Mouse (Mus musculus) stomach, embryonic 15.5 days (tissue): Measurements from ENCODE around the gene Crabp2. TPM values are rescaled to one million over a fixed set of nuclear protein-coding genes. Genes with fewer than 3 reads are reported as not detected.
A peak's percentile ranks its signal among the peaks of the same experiment; 100 is the strongest.

Source experiments
- ATAC-seq: fragments of 200-750 bp; cut with Nextera tagmentation; 2 replicates; pipeline ENCODE4 v1.8.0; 2017; ENCODE audit warnings: low read depth, moderate number of reproducible peaks, moderate TSS enrichment; ENCODE audit not compliant: insufficient read depth, low FRiP score
- H3K27ac ChIP-seq: fragments of 300-500 bp; sonication (generic); 2 replicates; pipeline ENCODE4 v1.5.1; 2015; ENCODE audit warnings: mild to moderate bottlenecking, inconsistent platforms
- H3K27me3 ChIP-seq: fragments of 300-500 bp; sonication (generic); replicated peaks from 2 replicates; pipeline ENCODE4 v1.6.1; 2015; ENCODE audit warnings: inconsistent platforms
- H3K36me3 ChIP-seq: fragments of 300-500 bp; sonication (generic); 2 replicates; pipeline ENCODE4 v1.6.1; 2015; ENCODE audit warnings: inconsistent platforms
- H3K4me1 ChIP-seq: fragments of 300-500 bp; sonication (generic); 2 replicates; pipeline ENCODE4 v1.6.1; 2015; ENCODE audit warnings: inconsistent platforms
- H3K4me2 ChIP-seq: fragments of 300-500 bp; sonication (generic); 2 replicates; pipeline ENCODE4 v1.6.1; 2015; ENCODE audit warnings: mild to moderate bottlenecking, inconsistent platforms
- H3K4me3 ChIP-seq: fragments of 300-500 bp; sonication (generic); replicated peaks from 2 replicates; pipeline ENCODE4 v1.5.1; 2015; ENCODE audit warnings: inconsistent platforms
- H3K9ac ChIP-seq: fragments of 300-500 bp; sonication (generic); 2 replicates; pipeline ENCODE4 v1.6.1; 2015; ENCODE audit warnings: inconsistent platforms
- H3K9me3 ChIP-seq: fragments of 300-500 bp; sonication (generic); 2 replicates; pipeline ENCODE4 v1.6.1; 2016; ENCODE audit warnings: inconsistent platforms
- WGBS: fragments of 180-500 bp; shearing (Covaris S2); methylation state at CpG from one replicate; pipeline ENCODE4 v1.1.7; 2015; 5-methylcytosine and 5-hydroxymethylcytosine counted together
- polyA plus RNA-seq: library from polyadenylated mRNA; unstranded; fragments of >200 nt; fragmentation: Nextera tagmentation; extraction: Ambion mirVana; gene quantifications from 2 replicates; pipeline ENCODE4 v1.2.1, GENCODE M21; 2015

Gene Crabp2
- polyA plus RNA-seq, 1 experiment from 2014 or later: 20.0 TPM

- Histone ChIP-seq H3K27me3 (no peaks in the 10 kb centered on the region), H3K27ac (peak overlapping the region; percentile 96), H3K9ac (peak overlapping the region; percentile 39; the same call in 1 of the 2 replicates), H3K4me2 (peak overlapping the region; percentile 87), H3K4me3 (peak overlapping the region; percentile 48), H3K9me3 (no peaks in the 10 kb centered on the region), H3K36me3 (no peaks in the 10 kb centered on the region), H3K4me1 (peaks cover 10% of the 10 kb centered on the region; the same call in 1 of the 2 replicates)
- WGBS: under 1% methylated on average over 27 of the region's 27 CpGs
- ATAC-seq: peak; percentile 97
These were observed 12.2 kb downstream of the Crabp2 start for GRCm38 (mm10) chr3:87960586-87961191.

DNA sequence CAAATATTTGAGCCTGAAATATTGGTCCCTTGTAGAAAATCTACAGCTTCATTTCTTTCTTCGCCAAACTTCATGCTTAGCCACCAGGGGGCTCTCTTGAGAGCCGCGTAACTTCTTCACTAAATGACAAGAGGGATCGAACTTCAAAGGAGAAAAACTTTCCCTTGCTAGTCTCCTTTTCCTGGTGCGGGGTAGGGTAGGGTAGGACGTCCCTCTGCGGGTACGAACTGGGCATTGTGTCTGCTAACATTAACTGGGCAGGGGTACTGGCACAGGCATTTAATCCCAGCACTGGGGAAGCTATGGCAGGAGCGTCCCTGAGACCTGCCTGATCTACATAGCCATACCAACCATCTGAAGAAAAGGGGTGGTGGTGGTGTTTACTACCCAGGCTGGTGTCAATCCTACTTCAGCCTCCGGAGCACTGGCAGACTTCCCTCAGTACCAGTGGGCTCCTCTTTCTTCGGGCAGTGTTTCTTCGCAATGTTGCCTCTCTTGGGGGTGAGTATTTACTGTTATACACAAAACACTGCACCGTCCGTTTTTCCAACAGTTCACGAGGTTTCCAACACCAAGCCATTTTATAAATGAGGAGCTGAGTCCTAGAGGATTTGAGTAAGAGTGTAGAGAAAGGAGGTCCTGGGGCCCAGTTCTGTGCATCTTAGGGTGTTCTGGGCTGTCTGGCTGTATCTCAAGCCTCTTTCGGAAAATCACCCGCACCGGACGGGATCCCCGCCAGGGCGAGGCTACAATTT, 21.9 kb downstream of the Crabp2 start:
- WGBS: 1% methylated on average over 21 of the region's 21 CpGs
- no peak for ATAC-seq
- no peaks in the 10 kb centered on the region for H3K9me3 ChIP-seq
- H3K9ac ChIP-seq: 0 out of 2 replicates have a peak overlapping the region, but pooled peaks have one; percentile 1
- H3K27me3 ChIP-seq: peaks cover 17% of the 10 kb centered on the region; the same call in 1 of the 2 replicates
- H3K4me1 ChIP-seq: peaks cover 42% of the 10 kb centered on the region
- peak overlapping the region; percentile 58 for H3K4me3 ChIP-seq
- peak overlapping the region; percentile 70 for H3K27ac ChIP-seq
- no peaks in the 10 kb centered on the region for H3K36me3 ChIP-seq
- H3K4me2 ChIP-seq: peak overlapping the region; percentile 95

DNA sequence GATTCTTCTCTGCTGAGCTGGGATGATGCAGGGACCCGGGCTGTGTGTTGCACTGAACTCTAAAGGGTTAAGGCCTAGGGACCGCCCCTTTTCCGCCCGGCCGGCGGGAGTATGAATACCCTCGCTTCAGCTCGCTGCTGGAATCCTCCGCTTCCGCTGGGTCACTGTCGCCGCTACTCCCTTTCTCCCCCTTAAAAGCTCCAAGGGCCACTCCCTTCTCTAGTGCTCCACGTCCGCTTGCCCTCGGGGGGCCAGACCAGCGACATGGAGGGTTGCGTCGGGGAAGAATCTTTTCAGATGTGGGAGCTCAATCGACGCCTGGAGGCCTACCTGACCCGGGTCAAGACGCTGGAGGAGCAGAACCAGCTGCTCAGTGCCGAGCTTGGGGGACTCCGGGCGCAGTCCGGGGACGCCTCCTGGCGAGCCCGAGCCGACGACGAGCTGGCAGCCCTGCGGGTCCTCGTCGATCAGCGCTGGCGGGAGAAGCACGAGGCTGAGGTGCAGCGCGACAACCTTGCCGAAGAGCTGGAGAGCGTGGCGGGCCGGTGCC, 22.5 kb downstream of the Crabp2 start, which contains the start of gene Nes:
TSS of gene Nes (plus strand) at position 140 of the 550 bp plus-strand sequence.
- peaks cover 17% of the 10 kb centered on the region; the same call in 1 of the 2 replicates for H3K27me3 ChIP-seq
- peak within 1 kb of the TSS; percentile 95 for H3K4me2 ChIP-seq
- H3K9ac ChIP-seq: peak within 1 kb of the TSS; percentile 38
- H3K4me1 ChIP-seq: peaks cover 42% of the 10 kb centered on the region
- WGBS: under 1% methylated on average over 44 of the region's 44 CpGs
- H3K27ac ChIP-seq: peak within 1 kb of the TSS; percentile 70
- ATAC-seq: peak; percentile 63; the same call in 1 of the 2 replicates
- H3K36me3 ChIP-seq: no peaks in the 10 kb centered on the region
- no peaks in the 10 kb centered on the region for H3K9me3 ChIP-seq
- H3K4me3 ChIP-seq: peak within 1 kb of the TSS; percentile 58

- peak overlapping the region; percentile 95 for H3K4me2 ChIP-seq
- H3K4me3 ChIP-seq: peak overlapping the region; percentile 58
- peak; percentile 14; the same call in 1 of the 2 replicates for ATAC-seq
- 1% methylated on average over 48 of the region's 60 CpGs for WGBS
- peaks cover 42% of the 10 kb centered on the region for H3K4me1 ChIP-seq
- H3K27ac ChIP-seq: peak overlapping the region; percentile 70; the same call in 1 of the 2 replicates
- H3K9me3 ChIP-seq: no peaks in the 10 kb centered on the region
- H3K9ac ChIP-seq: peak overlapping the region; percentile 38
- no peaks in the 10 kb centered on the region for H3K36me3 ChIP-seq
- peaks cover 17% of the 10 kb centered on the region; the same call in 1 of the 2 replicates for H3K27me3 ChIP-seq
These were observed 23.2 kb downstream of the Crabp2 start for GRCm38 (mm10) chr3:87971489-87972202.

DNA sequence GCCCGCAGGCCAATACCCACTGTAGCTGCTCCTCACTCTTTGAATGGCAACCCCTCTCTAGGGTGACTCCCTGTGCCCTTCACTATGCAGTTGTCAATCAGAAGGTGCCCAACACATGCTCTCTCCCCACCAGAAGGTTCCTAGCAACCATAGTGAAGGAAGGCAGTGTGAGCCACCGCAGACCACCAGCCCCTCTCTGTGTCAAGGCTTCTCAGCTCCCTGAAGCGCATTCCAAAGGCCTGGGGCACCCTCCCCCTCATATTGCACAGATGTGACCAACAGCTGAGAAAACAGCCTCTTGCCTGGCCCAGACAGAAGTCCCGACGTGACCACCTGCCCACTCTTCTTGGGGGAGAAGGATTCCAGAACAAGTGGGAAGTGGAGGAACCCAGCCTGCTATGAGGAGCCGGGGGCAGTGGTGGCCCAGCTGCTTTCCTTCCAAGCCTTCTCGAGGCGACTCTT, 23.8 kb downstream of the Crabp2 start:
- Histone ChIP-seq H3K27ac (0 out of 2 replicates have a peak overlapping the region, but pooled peaks have one; percentile 3), H3K4me2 (peak overlapping the region; percentile 95), H3K4me1 (peaks cover 42% of the 10 kb centered on the region), H3K4me3 (peak overlapping the region; percentile 58), H3K9me3 (no peaks in the 10 kb centered on the region), H3K27me3 (peaks cover 17% of the 10 kb centered on the region; the same call in 1 of the 2 replicates), H3K36me3 (no peaks in the 10 kb centered on the region), H3K9ac (peak overlapping the region; percentile 38; the same call in 1 of the 2 replicates)
- ATAC-seq: no peak
- WGBS: 13% methylated on average over 8 of the region's 8 CpGs

DNA sequence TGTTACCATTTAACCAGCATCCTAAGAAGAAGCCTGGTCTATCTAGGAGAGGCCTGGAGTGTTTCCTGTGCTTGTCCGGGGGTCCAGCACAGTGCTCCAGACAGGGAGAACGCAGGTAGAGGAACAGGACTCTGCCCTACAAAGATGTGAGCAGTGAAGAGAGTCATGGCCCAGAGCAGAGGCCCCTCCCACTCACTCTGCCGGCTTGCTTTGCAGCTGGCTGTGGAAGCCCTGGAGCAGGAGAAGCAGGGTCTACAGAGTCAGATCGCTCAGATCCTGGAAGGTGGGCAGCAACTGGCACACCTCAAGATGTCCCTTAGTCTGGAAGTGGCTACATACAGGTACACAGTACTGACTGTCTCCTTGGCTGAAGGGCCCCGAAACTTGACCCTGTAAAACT, 24.3 kb downstream of the Crabp2 start:
- peak overlapping the region; percentile 95 for H3K4me2 ChIP-seq
- peaks cover 42% of the 10 kb centered on the region for H3K4me1 ChIP-seq
- peak overlapping the region; percentile 58 for H3K4me3 ChIP-seq
- H3K36me3 ChIP-seq: no peaks in the 10 kb centered on the region
- WGBS: 32% methylated on average over 5 of the region's 5 CpGs
- H3K27ac ChIP-seq: no peak overlapping the region
- no peak for ATAC-seq
- H3K9ac ChIP-seq: no peak overlapping the region
- no peaks in the 10 kb centered on the region for H3K9me3 ChIP-seq
- H3K27me3 ChIP-seq: peaks cover 17% of the 10 kb centered on the region; the same call in 1 of the 2 replicates

DNA sequence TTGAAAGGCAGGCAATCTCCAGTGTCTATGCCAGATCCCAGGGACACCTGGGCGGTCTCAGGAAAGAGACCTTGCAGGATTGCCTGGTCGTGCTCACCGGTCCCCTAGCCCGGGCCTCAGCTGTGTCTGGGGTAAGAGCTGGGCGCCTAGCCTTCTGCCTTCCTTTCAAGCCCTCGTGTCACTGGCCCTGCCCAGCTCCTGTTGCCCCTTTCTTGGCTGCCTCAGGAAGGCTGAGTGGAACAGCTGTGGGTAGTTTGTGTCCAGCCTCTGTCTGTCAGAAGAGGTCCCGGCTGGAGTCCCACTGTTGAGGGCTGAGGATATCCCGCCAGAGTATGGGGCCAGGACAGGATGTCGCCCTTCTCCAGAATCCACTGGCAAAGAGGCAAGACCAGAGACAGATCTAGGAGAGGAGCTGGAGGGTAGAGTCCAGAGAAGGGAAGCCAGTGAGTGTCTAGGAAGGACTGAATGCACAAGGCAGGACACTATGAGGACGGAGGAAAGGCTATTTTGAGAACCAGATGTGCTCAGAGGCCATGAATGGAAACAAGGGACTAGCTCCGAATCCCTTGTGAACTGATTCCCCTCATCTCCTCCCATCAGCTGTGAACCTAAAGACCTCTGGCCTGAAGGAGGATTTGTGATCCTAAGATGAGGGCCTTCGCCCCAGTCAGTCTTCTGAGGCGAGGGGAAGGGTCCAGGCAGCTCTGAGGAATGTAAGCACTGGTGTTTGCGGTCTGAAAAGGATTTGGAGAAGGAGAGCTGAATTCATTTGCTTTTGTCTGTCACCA, 25.3 kb downstream of the Crabp2 start:
- peaks cover 42% of the 10 kb centered on the region for H3K4me1 ChIP-seq
- ATAC-seq: no peak
- 47% methylated on average over 14 of the region's 14 CpGs for WGBS
- no peaks in the 10 kb centered on the region for H3K9me3 ChIP-seq
- H3K27me3 ChIP-seq: peaks cover 17% of the 10 kb centered on the region; the same call in 1 of the 2 replicates
- H3K4me2 ChIP-seq: peak overlapping the region; percentile 95
- H3K4me3 ChIP-seq: peak overlapping the region; percentile 12; the same call in 1 of the 2 replicates
- H3K27ac ChIP-seq: peak overlapping the region; percentile 42
- no peaks in the 10 kb centered on the region for H3K36me3 ChIP-seq
- H3K9ac ChIP-seq: no peak overlapping the region; the same call in 1 of the 2 replicates

DNA sequence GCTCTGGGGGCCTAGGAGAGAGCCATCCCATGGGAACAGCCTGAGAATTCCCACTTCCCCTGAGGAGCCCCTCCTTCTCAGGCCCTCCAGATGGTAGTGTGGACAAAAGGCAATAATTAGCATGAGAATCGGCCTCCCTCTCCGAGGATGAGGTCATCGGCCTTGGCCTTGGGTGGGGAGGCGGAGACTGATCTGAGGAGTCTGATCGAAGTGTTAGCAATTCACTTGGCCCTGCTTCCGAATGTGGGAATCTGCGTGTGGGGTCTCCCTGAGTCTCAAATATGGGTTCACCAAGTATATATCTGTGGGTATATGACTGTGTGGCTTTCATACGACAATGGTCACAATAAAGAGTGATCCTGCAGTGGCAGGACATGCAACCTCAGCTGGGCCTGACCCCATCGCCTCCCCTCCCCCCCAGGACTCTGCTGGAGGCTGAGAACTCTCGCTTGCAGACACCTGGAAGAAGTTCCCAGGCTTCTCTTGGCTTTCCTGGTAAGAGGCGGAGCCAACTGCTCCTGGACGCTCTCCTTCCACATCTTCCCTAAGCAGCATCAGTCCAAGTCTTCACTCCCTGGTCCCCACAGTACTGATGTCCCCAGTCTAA, 26.0 kb downstream of the Crabp2 start:
- no peak for ATAC-seq
- Histone ChIP-seq H3K36me3 (no peaks in the 10 kb centered on the region), H3K27ac (peak overlapping the region; percentile 42; the same call in 1 of the 2 replicates), H3K4me2 (peak overlapping the region; percentile 95), H3K4me1 (peaks cover 42% of the 10 kb centered on the region), H3K27me3 (peaks cover 17% of the 10 kb centered on the region; the same call in 1 of the 2 replicates), H3K9ac (no peak overlapping the region; the same call in 1 of the 2 replicates), H3K9me3 (no peaks in the 10 kb centered on the region), H3K4me3 (peak overlapping the region; percentile 12; the same call in 1 of the 2 replicates)
- 24% methylated on average over 12 of the region's 12 CpGs for WGBS

GRCm38 (mm10) chr3:87979493-87979892, 31.0 kb downstream of the Crabp2 start:
- no peak overlapping the region for H3K27ac ChIP-seq
- H3K4me2 ChIP-seq: no peak overlapping the region
- H3K9me3 ChIP-seq: no peaks in the 10 kb centered on the region
- 83% methylated on average over 5 of the region's 5 CpGs for WGBS
- no peaks in the 10 kb centered on the region for H3K36me3 ChIP-seq
- H3K9ac ChIP-seq: no peak overlapping the region
- H3K4me1 ChIP-seq: peaks cover 36% of the 10 kb centered on the region
- ATAC-seq: no peak
- no peaks in the 10 kb centered on the region for H3K27me3 ChIP-seq
- no peak overlapping the region for H3K4me3 ChIP-seq

- H3K4me2 ChIP-seq: no peak overlapping the region
- no peak for ATAC-seq
- H3K4me1 ChIP-seq: peaks cover 34% of the 10 kb centered on the region
- no peak overlapping the region for H3K4me3 ChIP-seq
- no peaks in the 10 kb centered on the region for H3K9me3 ChIP-seq
- H3K27ac ChIP-seq: no peak overlapping the region
- WGBS: 46% methylated on average over 3 of the region's 3 CpGs
- H3K36me3 ChIP-seq: no peaks in the 10 kb centered on the region
- H3K9ac ChIP-seq: no peak overlapping the region
- H3K27me3 ChIP-seq: no peaks in the 10 kb centered on the region
These were observed 31.6 kb downstream of the Crabp2 start for GRCm38 (mm10) chr3:87980085-87980484.
